Mouse (Mus musculus): ENCODE results near the gene Tex33. TPM values are rescaled to one million over a fixed set of nuclear protein-coding genes. Genes with fewer than 3 reads are reported as not detected.

Tex33 gene
- total RNA-seq, 2 experiments from 2014 or later: not detected

GRCm38 (mm10) chr15:78420395-78420794 lies 24.7 kb upstream of the Tex33 start:
- ATAC-seq (replicated peaks; ENCODE audit: low FRiP score, low TSS enrichment, poor library complexity, severe bottlenecking): no peak

DNA sequence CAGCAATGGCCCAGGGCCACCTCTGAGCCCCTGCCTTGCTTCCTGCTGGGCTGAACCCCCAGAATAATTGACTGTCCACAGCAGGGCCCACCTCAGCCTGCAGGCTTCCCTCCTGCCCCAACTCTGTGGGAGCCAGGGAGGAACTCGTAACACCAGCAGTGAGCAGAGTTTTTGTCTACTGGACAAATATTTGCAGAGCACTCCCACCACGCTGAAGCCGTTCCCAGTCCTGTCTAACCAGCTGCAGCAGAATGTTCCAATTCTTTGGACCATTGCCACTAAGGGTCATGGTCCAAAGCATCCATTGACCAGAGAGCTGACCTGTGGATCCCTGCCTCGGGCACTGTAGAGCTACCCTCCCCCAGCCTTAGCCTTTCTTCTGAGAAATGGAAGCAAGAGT lies 21.2 kb upstream of the Tex33 start:
- ATAC-seq (replicated peaks; ENCODE audit: low FRiP score, low TSS enrichment, poor library complexity, severe bottlenecking): no peak

DNA sequence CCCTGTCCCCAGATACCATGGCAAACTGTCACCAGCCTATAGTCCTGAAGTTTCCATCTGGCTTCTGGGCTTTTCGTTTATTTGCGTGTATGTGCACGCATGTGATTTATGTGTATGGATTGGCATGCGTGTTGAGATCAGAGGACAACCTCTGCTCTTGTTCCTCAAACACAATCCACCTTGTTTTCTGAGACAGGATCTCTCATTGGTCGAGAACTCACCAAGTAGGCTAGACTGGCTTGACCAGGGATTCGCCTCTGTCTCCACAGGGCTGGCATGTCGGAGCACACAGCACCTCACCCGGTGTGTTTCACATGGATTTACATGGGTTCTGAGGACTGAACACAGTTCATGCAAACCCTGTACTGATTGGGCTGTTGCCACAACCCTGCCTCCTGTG lies 18.4 kb upstream of the Tex33 start:
- no peak for ATAC-seq (replicated peaks; ENCODE audit: low FRiP score, low TSS enrichment, poor library complexity, severe bottlenecking)

DNA sequence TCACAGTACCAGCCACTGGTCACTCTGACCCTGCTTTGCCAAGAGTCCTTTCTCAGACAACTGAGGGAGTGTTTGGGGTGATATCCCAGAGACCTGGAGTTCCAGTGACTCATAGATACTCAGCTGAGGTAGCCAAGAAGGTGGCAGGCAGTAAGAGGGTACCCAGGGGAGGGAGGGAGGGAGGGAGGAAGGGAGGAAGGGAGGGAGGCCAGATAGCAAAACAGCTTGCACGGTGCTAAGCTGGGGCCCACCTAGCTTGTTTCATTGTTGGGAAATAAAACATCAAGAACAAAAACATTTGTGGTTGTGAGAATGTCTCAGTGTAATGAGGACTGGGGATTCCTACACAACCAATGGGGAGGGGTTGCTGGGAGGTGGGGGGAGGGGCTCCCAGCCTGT lies 18.0 kb upstream of the Tex33 start:
- no peak for ATAC-seq (replicated peaks; ENCODE audit: low FRiP score, low TSS enrichment, poor library complexity, severe bottlenecking)

- ATAC-seq (replicated peaks; ENCODE audit: low FRiP score, low TSS enrichment, poor library complexity, severe bottlenecking): peak; percentile 96
These were observed 17.5 kb upstream of the Tex33 start for GRCm38 (mm10) chr15:78413083-78413718.

DNA sequence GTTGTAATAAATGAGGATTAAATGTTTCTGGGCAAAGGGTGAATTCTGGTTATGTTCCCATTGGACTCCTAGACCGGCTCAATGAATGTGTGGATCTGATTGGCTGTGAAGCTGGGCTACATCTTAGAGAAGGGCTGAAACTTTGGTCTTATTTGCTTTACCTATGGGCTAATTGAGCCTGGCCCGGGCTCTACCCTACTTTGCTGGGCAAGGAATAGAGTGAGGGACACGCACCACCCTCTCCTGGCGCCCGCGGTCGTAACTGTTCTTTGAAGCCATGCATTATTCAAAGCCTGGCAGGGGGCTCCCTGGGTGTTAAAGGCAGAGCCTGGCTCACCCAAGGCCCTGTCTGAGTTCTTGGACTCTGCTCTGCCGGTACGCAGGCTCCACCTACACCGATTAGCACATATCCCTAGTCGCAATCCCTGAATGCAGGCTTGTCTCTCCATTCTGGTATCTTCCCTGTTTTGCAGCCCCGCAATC lies 13.9 kb upstream of the Tex33 start:
- ATAC-seq (replicated peaks; ENCODE audit: low FRiP score, low TSS enrichment, poor library complexity, severe bottlenecking): no peak

GRCm38 (mm10) chr15:78406293-78406934 lies 10.7 kb upstream of the Tex33 start, which contains the start of gene Mpst:
Gene Mpst, plus strand, starts transcription at chr15:78406416.
- ATAC-seq (replicated peaks; ENCODE audit: low FRiP score, low TSS enrichment, poor library complexity, severe bottlenecking): peak; percentile 91

DNA sequence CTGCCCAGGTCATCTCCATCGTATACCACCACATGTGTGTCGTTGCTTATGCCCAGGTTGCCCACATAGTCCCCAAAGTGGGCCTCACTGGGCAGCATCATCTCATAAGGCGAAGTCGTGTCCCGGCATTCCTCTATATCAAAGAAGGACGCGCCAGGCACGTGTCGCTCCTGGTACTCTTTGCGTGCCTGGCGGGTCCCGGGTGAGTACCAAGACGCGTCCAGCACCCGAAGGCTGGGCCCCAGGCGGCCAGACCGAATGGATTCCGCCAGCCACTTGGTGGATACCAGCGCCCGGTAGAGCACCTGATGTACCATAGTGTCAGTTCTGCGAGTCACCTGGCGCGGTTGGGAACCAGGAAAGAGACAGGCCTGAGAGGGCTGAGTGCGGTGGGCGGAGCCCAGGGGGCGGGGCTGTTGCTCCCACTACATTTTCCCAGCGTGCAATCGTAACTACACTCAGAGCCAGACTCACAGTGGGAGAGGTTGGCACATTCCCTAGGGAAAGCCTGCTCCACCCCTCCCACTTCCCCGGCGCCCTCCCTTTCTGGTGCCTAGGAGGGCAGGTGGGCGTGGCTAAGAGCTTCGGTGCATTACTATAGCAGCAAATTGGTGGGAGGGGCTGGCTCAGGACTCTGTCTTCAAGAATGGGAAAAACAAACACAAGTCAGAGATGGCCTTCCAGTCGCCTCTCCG lies 10.0 kb upstream of the Tex33 start, which contains the start of gene Tst:
TSS of gene Tst (minus strand) at position 391 of the 695 bp plus-strand sequence.
- ATAC-seq (replicated peaks; ENCODE audit: low FRiP score, low TSS enrichment, poor library complexity, severe bottlenecking): peak; percentile 58

- ATAC-seq (replicated peaks; ENCODE audit: low FRiP score, low TSS enrichment, poor library complexity, severe bottlenecking): no peak
These were observed 9.4 kb upstream of the Tex33 start for GRCm38 (mm10) chr15:78405098-78405497.

- ATAC-seq (replicated peaks; ENCODE audit: low FRiP score, low TSS enrichment, poor library complexity, severe bottlenecking): no peak
These were observed 8.2 kb upstream of the Tex33 start for GRCm38 (mm10) chr15:78403896-78404295.

DNA sequence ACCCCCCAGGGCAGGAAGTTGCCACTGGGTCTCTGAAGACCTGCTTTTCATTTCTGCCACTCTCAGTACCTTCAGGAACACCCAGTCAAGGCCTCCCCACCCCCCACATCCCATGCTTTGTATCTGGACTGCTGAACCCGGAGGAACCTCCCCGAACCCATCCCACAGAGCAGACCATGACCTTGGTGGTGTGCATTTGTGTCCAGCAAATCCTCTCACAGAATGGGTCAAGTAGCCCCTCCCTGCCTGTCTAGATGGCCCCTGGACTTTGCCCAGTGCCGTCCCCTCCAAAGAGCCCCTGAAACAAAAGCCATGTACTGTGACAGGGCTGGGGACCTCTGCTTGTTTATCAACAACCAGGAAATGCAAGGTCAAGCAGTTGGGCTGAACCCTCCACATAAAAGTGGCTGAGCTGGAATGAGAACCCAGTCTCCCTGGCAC lies 7.6 kb upstream of the Tex33 start:
- ATAC-seq (replicated peaks; ENCODE audit: low FRiP score, low TSS enrichment, poor library complexity, severe bottlenecking): no peak

DNA sequence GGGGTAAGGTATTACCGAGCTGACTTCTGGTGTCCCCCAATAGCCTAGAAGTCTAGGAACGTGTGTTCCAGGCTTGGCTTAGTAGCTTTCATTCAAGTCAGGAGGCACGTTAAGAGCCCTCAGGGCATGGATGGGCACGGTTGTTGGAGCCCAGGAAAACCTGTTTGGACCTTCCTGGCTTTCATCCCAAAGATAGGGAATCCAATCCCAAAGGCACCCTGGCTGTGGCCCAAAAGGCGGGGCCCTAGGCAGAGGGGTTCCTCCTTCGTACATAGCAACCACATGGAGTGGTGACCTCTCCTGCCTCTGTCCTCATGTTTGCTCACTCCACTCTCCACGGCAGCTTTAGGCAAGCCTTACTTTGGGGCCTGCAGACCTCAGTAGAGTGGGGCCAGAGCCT lies 6.7 kb upstream of the Tex33 start:
- no peak for ATAC-seq (replicated peaks; ENCODE audit: low FRiP score, low TSS enrichment, poor library complexity, severe bottlenecking)

DNA sequence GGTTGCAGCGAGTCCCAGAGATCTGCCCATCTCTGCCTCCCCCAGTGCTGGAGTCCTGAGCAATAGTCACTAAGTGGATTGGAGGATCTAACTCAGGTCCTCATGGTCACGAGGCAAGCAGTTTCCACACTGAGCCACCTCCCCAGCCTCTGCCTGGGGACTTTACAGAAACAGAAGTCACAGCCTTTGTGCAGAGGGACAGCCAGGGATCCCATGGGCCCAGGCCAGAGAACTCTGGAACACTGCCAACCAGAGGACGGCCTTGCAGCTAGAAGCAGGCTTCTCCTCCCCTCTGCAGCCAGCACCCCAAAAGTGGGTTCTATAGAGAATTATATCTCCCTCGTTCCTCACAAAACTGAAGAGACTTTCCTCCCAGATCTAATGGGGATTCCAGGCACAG lies 6.2 kb upstream of the Tex33 start:
- no peak for ATAC-seq (replicated peaks; ENCODE audit: low FRiP score, low TSS enrichment, poor library complexity, severe bottlenecking)

DNA sequence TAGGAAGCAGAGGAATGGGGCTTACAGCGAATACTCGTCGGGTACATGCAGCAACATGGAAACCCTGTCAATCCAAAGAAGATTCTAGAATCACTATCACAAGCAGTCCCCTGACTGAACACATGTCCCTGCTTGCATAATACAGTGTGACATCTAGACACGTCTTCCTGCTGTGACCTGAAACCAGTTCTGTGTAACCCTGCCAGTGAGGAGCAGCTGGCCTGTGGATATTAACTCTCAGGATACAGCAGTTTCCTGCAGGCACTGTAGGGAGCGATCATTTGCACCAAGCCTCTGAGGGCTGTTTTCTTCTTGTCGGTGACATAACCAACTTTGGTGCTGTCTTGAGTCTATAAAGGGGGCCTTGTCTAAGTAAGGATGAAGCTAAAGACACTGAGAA lies 5.6 kb upstream of the Tex33 start:
- no peak for ATAC-seq (replicated peaks; ENCODE audit: low FRiP score, low TSS enrichment, poor library complexity, severe bottlenecking)

DNA sequence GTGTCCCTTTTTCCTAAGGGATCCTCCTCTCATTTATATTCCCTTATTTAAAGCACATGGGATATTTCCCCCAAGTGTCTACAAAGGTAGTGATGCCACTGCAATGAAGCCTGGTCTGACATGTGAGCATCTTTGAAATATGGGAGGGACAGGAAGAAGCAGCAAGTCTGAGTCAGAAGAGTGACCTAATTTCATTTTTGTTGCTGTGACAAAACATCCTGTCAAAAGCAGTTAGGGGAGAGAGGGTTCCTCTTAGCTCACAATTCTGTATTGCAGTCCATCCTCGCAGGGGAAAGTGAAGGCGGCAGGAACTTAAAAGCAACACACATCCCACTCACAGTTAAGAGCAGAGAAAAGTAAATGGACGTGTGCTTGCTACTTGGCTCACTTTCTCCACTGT lies 4.9 kb downstream of the Tex33 start:
- no peak for ATAC-seq (replicated peaks; ENCODE audit: low FRiP score, low TSS enrichment, poor library complexity, severe bottlenecking)

DNA sequence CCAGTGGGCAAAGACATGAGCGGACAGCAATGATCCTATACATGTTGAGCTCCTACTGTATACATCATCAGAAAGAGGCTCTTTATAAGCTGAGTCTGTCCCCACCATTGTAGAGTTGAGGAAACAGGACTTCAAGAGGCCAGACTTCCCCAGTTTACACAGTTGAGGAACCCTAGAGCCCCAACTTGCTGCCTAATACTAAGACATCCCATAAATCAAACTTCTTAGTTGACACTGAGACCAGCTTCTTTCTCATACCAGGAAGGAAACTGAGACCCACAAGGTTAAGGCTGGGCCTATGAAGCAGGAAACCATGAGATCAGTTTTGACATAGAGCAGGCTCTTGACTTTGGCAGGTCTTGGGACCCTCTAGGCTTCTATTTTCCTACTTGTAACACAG lies 10.1 kb downstream of the Tex33 start:
- no peak for ATAC-seq (replicated peaks; ENCODE audit: low FRiP score, low TSS enrichment, poor library complexity, severe bottlenecking)

DNA sequence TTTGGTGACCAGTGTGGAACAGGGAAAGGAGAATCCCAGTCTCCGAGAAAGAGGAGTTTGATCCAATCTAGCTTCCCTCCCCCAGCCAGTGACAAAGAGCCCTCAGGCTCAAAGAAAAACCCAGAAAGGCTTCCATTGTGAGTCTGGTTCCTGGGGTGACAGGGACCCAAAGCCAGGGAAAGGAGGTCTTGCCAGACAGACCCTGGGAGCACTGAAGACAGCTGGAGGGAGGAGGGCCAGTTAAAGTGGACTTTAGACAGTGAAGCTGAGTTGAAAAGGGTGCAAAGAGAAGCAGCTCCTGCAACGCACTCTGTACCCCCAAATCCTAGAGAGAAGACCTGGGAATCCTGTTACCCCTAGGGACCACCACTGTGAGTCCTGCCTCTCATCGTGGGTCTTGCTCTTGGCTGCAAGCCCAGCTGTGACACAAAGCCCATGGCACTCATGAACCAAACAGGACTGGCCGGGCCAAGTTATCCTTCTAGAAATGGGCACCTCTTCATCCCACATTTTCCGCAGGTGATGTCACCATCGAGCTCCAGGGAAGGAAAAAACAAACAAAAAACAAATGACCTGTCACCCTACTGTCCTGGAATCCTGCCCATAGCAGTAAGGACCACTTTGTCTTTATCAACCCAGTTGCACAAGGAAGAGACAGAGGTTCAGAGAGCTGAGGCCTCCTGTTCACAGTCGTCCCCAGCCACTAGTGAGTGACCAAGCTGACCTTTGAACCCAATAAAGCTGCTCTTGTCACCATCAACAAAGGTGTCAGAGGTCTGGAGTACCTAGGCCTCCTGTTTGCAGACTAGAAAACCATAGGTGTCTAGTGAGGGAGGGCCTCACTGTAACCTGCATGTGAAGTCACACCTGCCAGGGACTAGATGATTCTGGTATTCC lies 11.2 kb downstream of the Tex33 start:
- ATAC-seq (replicated peaks; ENCODE audit: low FRiP score, low TSS enrichment, poor library complexity, severe bottlenecking): no peak

GRCm38 (mm10) chr15:78383450-78384219 lies 12.1 kb downstream of the Tex33 start:
- no peak for ATAC-seq (replicated peaks; ENCODE audit: low FRiP score, low TSS enrichment, poor library complexity, severe bottlenecking)

- ATAC-seq (replicated peaks; ENCODE audit: low FRiP score, low TSS enrichment, poor library complexity, severe bottlenecking): no peak
These were observed 13.6 kb downstream of the Tex33 start for GRCm38 (mm10) chr15:78382115-78382514.

All from megakaryocyte-erythroid progenitor cell, adult 5-6 weeks (primary cell).